Mouse (Mus musculus): ENCODE data around the gene Ccer2.

GRCm38 (mm10) chr7:28775129-28775528 is 19.2 kb downstream of the Ccer2 start:
- TF ChIP-seq CTCF (IDR thresholded peaks at IDR 0.05; ENCODE audit: extremely low read depth, insufficient read depth, insufficient read length, insufficient replicate concordance) (no peak), POLR2A (IDR thresholded peaks at IDR 0.05; ENCODE audit: low read depth, low read length) (no peak)

Data from spleen, adult 2 months (tissue).